Mouse (Mus musculus): ENCODE results near the gene Ear10.
"Not testable (repeated sequence)": the region's sequence is repeated elsewhere in the genome, so short reads cannot be mapped to it uniquely, and the experiment has no call there.

DNA sequence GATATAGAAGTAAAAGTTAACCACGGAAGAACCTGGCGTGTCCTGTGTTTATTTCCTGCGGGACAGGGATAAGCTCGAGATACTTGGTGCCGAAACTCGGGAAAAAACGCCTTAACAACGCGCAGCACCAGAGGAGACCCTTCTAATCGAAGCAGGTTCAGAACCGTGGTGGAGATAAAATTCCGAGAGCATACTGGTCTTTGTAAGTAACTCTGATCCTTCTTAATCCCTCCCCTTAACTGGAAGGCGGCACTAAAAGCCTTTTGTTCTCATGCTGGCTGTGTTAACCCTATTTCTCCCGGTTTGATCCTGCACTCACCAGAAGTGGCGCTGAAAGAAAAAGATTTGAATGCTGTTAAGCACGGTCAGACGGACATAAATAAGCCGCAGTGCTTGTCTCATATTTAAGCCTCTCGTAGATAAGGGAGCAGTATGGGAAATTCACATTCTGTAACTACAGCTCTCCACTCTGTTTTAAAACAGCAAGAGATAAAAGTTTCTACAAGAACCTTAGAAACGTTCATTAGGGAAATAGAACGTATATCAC is 2.1 kb upstream of the Ear10 start:
- not testable (repeated sequence) for TF ChIP-seq EP300, CTCF (IDR thresholded peaks at IDR 0.05; ENCODE audit: low read depth)
